Mouse (Mus musculus): ENCODE results near the gene Agl. TPM values are rescaled to one million over a fixed set of nuclear protein-coding genes. Genes with fewer than 3 reads are reported as not detected.

Agl gene
- polyA plus RNA-seq, 1 experiment from 2014 or later, result 18.3 TPM

- Histone ChIP-seq H3K36me3 (no peaks in the 10 kb centered on the region), H3K4me2 (peak overlapping the region; percentile 67), H3K4me3 (peak overlapping the region; percentile 40), H3K27me3 (no peaks in the 10 kb centered on the region), H3K4me1 (replicated peaks) (0 out of 2 replicates have a peak, but pooled peaks cover 3% of the 10 kb centered on the region), H3K27ac (replicated peaks) (no peak overlapping the region), H3K9ac (peak overlapping the region; percentile 69; the same call in 1 of the 2 replicates), H3K9me3 (no peaks in the 10 kb centered on the region)
- no peak for ATAC-seq (ENCODE audit: low read depth)
- 67% methylated on average over 4 of the region's 4 CpGs for WGBS
Measured at GRCm38 (mm10) chr3:116835350-116835749, 27.4 kb upstream of the Agl start.

GRCm38 (mm10) chr3:116834241-116834640, 26.3 kb upstream of the Agl start:
- H3K4me1 ChIP-seq (replicated peaks), result 0 out of 2 replicates have a peak, but pooled peaks cover 3% of the 10 kb centered on the region
- WGBS, result 91% methylated on average over 6 of the region's 6 CpGs
- no peak overlapping the region for H3K4me2 ChIP-seq
- no peak overlapping the region for H3K4me3 ChIP-seq
- no peaks in the 10 kb centered on the region for H3K9me3 ChIP-seq
- H3K27ac ChIP-seq (replicated peaks), result no peak overlapping the region
- H3K27me3 ChIP-seq, result no peaks in the 10 kb centered on the region
- no peak overlapping the region for H3K9ac ChIP-seq
- no peak for ATAC-seq (ENCODE audit: low read depth)
- H3K36me3 ChIP-seq, result no peaks in the 10 kb centered on the region

- H3K4me2 ChIP-seq, result no peak overlapping the region
- WGBS, result 82% methylated on average over 4 of the region's 4 CpGs
- no peaks in the 10 kb centered on the region for H3K36me3 ChIP-seq
- H3K4me1 ChIP-seq (replicated peaks), result 0 out of 2 replicates have a peak, but pooled peaks cover 3% of the 10 kb centered on the region
- H3K27me3 ChIP-seq, result no peaks in the 10 kb centered on the region
- no peaks in the 10 kb centered on the region for H3K9me3 ChIP-seq
- no peak overlapping the region for H3K4me3 ChIP-seq
- no peak overlapping the region for H3K9ac ChIP-seq
- no peak for ATAC-seq (ENCODE audit: low read depth)
- no peak overlapping the region for H3K27ac ChIP-seq (replicated peaks)
Measured at GRCm38 (mm10) chr3:116833491-116833890, 25.5 kb upstream of the Agl start.

- no peak for ATAC-seq (ENCODE audit: low read depth)
- no peaks in the 10 kb centered on the region for H3K27me3 ChIP-seq
- 0 out of 2 replicates have a peak, but pooled peaks cover 3% of the 10 kb centered on the region for H3K4me1 ChIP-seq (replicated peaks)
- H3K27ac ChIP-seq (replicated peaks), result no peak overlapping the region
- no peaks in the 10 kb centered on the region for H3K36me3 ChIP-seq
- WGBS, result 93% methylated on average over 7 of the region's 7 CpGs
- H3K9me3 ChIP-seq, result no peaks in the 10 kb centered on the region
- no peak overlapping the region for H3K4me2 ChIP-seq
- H3K4me3 ChIP-seq, result no peak overlapping the region
- no peak overlapping the region for H3K9ac ChIP-seq
Measured at GRCm38 (mm10) chr3:116832526-116833310, 24.8 kb upstream of the Agl start.

DNA sequence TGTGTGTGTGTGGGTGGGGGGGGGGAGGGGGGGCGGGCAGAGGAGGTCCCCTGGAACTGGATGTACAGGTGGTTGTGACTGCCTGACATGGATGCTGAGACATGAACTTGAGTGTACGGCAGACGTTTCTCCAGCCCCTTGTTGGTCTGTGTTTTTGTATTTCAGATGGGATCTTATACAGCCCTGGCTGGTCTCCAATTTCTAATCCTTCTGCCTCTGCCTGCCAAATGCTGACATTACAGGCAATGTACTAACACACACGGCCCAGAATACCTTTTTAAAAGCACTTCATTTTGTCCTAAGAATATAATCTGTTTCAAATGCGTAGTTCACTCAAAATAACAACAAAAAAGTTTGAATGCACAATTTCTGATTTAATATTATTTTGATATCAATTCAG, 23.4 kb upstream of the Agl start:
- Histone ChIP-seq H3K27me3 (no peaks in the 10 kb centered on the region), H3K27ac (replicated peaks) (no peak overlapping the region), H3K4me2 (no peak overlapping the region), H3K9ac (no peak overlapping the region), H3K4me1 (replicated peaks) (0 out of 2 replicates have a peak, but pooled peaks cover 3% of the 10 kb centered on the region), H3K9me3 (no peaks in the 10 kb centered on the region), H3K4me3 (no peak overlapping the region), H3K36me3 (no peaks in the 10 kb centered on the region)
- ATAC-seq (ENCODE audit: low read depth), result no peak
- 82% methylated on average over 5 of the region's 5 CpGs for WGBS

DNA sequence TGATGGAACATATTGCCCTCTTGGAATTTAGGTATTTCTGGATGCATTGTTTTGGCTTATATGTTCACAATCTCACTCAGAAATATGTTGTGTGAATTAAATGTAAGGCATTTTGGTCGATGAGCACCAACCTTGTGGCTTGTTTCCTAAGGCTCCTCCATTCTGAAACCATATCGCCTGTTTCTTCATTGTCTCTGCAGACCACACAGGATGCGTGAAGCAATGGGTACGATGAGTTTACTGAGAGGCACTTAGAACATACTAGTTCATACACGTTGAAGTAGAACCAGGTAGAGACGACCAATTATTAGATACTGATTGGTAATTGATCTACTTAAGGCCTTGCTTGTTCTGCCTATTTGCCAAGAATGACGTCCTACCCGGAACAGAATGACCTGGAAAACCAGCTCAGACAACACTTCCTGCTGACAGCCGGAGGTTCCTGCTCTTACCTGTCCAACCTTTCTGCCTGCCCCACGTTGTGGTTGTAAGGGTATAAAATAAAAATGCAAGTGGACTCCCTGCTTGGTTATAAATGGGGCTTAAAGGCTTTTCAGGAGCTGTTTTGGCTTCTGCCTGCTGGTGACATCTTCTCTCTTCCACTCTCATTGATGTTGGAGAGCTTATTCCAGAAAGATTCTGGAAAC, 21.4 kb upstream of the Agl start:
- ATAC-seq (ENCODE audit: low read depth), result no peak
- Histone ChIP-seq H3K9me3 (no peaks in the 10 kb centered on the region), H3K36me3 (no peaks in the 10 kb centered on the region), H3K4me2 (no peak overlapping the region), H3K27ac (replicated peaks) (no peak overlapping the region), H3K4me3 (no peak overlapping the region), H3K27me3 (no peaks in the 10 kb centered on the region), H3K9ac (no peak overlapping the region), H3K4me1 (replicated peaks) (no peaks in the 10 kb centered on the region)
- WGBS, result 89% methylated on average over 10 of the region's 10 CpGs

DNA sequence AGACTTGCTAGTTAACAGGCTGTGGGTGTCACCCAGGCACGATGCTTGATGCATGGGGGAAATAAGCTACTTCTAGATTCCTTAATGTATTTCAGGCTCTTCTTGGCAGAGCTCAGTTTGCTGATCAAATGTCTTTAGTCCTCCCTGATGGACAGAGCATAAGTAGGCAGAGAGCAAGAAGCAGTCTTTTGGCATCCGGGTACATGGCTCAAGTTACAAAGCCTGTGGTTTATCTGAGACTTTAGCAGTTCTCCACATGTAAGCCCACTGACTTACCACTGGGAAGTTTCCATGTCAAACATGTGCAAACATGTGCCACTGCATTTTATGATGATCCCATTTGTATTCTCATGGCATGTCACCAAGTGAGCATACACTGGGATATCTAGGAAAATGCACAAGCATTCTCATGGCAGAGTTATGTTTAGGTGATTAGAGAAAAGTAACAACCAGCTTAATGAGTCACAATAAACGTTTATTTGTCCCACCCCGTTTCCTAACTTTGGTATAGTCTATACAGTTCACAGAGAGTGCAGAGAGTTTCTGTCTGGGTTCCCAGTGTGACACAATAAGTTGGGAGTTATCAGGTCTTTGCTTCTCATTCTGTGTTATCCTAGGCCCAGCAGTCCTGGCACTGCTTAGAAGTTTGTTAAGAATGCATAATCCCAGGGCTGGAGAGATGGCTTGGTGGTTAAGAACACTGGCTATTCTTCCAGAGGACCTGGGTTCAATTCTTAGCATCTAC, 18.7 kb upstream of the Agl start:
- H3K36me3 ChIP-seq, result no peaks in the 10 kb centered on the region
- no peak overlapping the region for H3K4me2 ChIP-seq
- H3K9ac ChIP-seq, result no peak overlapping the region
- no peak overlapping the region for H3K27ac ChIP-seq (replicated peaks)
- no peaks in the 10 kb centered on the region for H3K27me3 ChIP-seq
- H3K9me3 ChIP-seq, result no peaks in the 10 kb centered on the region
- 86% methylated on average over 4 of the region's 4 CpGs for WGBS
- H3K4me1 ChIP-seq (replicated peaks), result no peaks in the 10 kb centered on the region
- no peak overlapping the region for H3K4me3 ChIP-seq
- no peak for ATAC-seq (ENCODE audit: low read depth)

DNA sequence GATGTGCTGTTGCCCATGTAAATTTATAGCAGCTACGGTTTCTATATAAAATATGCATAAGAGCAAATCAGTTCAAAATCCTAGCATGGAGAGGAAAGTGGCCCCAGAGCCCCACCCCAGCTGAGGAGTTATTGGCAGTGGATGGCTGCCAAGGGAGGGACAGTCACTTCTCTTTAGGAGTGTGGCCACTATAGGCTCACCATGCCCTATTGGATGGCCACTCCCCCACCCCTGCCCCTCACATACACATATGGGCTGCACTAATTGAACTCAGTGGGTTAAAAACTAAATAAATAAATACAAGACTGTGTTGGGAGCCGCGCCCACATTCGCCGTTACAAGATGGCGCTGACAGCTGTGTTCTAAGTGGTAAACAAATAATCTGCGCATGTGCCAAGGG, 9.3 kb upstream of the Agl start:
- H3K9me3 ChIP-seq, result no peaks in the 10 kb centered on the region
- H3K4me1 ChIP-seq (replicated peaks), result no peaks in the 10 kb centered on the region
- no peak overlapping the region for H3K27ac ChIP-seq (replicated peaks)
- no peak overlapping the region for H3K4me3 ChIP-seq
- no peaks in the 10 kb centered on the region for H3K36me3 ChIP-seq
- H3K9ac ChIP-seq, result no peak overlapping the region
- H3K4me2 ChIP-seq, result no peak overlapping the region
- WGBS, result 97% methylated on average over 7 of the region's 7 CpGs
- ATAC-seq (ENCODE audit: low read depth), result no peak
- H3K27me3 ChIP-seq, result no peaks in the 10 kb centered on the region

DNA sequence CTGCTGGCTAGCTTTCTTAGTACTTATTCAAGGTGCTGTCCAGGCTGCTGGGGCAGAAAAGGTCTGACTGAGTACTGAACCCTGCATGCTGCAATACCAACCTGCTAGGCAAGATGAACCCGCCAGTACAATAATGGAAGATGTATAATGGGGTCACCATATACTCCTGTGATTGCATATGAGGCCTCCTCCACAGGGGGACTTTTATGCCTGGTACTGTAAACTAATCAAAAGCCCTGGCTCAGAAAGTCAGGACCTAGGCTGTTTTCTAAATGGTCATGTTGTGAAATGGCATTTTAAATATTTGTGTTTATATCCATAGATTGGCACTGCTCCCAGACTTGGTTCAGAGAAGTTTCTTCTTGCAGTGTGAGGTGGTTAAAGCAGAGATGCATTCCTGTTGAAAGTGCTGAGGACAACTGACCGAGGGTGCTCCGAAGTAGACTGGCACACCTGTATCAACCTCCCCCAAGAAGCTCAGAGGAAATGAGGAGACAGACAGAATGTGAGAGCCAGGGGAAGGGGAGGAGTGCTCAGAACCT, 8.8 kb upstream of the Agl start:
- WGBS, result 89% methylated on average over 3 of the region's 3 CpGs
- Histone ChIP-seq H3K9ac (no peak overlapping the region), H3K4me1 (replicated peaks) (no peaks in the 10 kb centered on the region), H3K9me3 (no peaks in the 10 kb centered on the region), H3K4me3 (no peak overlapping the region), H3K4me2 (no peak overlapping the region), H3K27ac (replicated peaks) (no peak overlapping the region), H3K36me3 (no peaks in the 10 kb centered on the region), H3K27me3 (no peaks in the 10 kb centered on the region)
- no peak for ATAC-seq (ENCODE audit: low read depth)

- Histone ChIP-seq H3K4me3 (no peak overlapping the region), H3K9me3 (no peaks in the 10 kb centered on the region), H3K27me3 (no peaks in the 10 kb centered on the region), H3K9ac (no peak overlapping the region), H3K27ac (replicated peaks) (no peak overlapping the region), H3K36me3 (no peaks in the 10 kb centered on the region), H3K4me1 (replicated peaks) (no peaks in the 10 kb centered on the region), H3K4me2 (no peak overlapping the region)
- 70% methylated on average over 4 of the region's 4 CpGs for WGBS
- no peak for ATAC-seq (ENCODE audit: low read depth)
Measured at GRCm38 (mm10) chr3:116815916-116816315, 8.0 kb upstream of the Agl start.

- Histone ChIP-seq H3K9me3 (no peaks in the 10 kb centered on the region), H3K36me3 (no peaks in the 10 kb centered on the region), H3K4me1 (replicated peaks) (no peaks in the 10 kb centered on the region), H3K4me2 (no peak overlapping the region), H3K27me3 (no peaks in the 10 kb centered on the region), H3K4me3 (no peak overlapping the region), H3K9ac (no peak overlapping the region), H3K27ac (replicated peaks) (no peak overlapping the region)
- 72% methylated on average over 6 of the region's 6 CpGs for WGBS
- no peak for ATAC-seq (ENCODE audit: low read depth)
Measured at GRCm38 (mm10) chr3:116815305-116815797, 7.4 kb upstream of the Agl start.

- Histone ChIP-seq H3K9me3 (no peaks in the 10 kb centered on the region), H3K27ac (replicated peaks) (no peak overlapping the region), H3K27me3 (no peaks in the 10 kb centered on the region), H3K4me3 (no peak overlapping the region), H3K36me3 (no peaks in the 10 kb centered on the region), H3K4me2 (no peak overlapping the region), H3K4me1 (replicated peaks) (peaks cover 7% of the 10 kb centered on the region), H3K9ac (no peak overlapping the region)
- WGBS, result 92% methylated on average over 2 of the region's 2 CpGs
- no peak for ATAC-seq (ENCODE audit: low read depth)
Measured at GRCm38 (mm10) chr3:116812946-116813345, 5.0 kb upstream of the Agl start.

Data from neural tube, embryonic 13.5 days (tissue).